Mouse (Mus musculus) neural tube, embryonic 11.5 days (tissue): ENCODE results near the gene Tmem242. TPM values are rescaled to one million over a fixed set of nuclear protein-coding genes. Genes with fewer than 3 reads are reported as not detected.

Experiments
- ATAC-seq: fragments of 200-750 bp; cut with Nextera tagmentation; 2 replicates; pipeline ENCODE4 v1.8.0; 2017; ENCODE audit warnings: moderate number of reproducible peaks, mild to moderate bottlenecking, moderate TSS enrichment, moderate library complexity; ENCODE audit not compliant: insufficient read depth, low FRiP score, low TSS enrichment
- DNase-seq: peaks from one replicate; pipeline ENCODE4 v3.0.0-alpha.2; 2015; ENCODE audit warnings: low spot score
- H3K27ac ChIP-seq: fragments of 300-500 bp; sonication (generic); 2 replicates; pipeline ENCODE4 v1.5.1; 2014; ENCODE audit warnings: low read depth, mild to moderate bottlenecking, low read length
- H3K27me3 ChIP-seq: fragments of 300-500 bp; sonication (generic); 2 replicates; pipeline ENCODE4 v1.6.1; 2014; ENCODE audit warnings: mild to moderate bottlenecking, low read length, mixed read lengths; ENCODE audit not compliant: control insufficient read depth, insufficient read depth
- H3K36me3 ChIP-seq: fragments of 300-500 bp; sonication (generic); 2 replicates; pipeline ENCODE4 v1.6.1; 2014; ENCODE audit warnings: mild to moderate bottlenecking, low read length, moderate library complexity, mixed read lengths; ENCODE audit not compliant: control insufficient read depth, insufficient read depth
- H3K4me1 ChIP-seq: fragments of 300-500 bp; sonication (generic); 2 replicates; pipeline ENCODE4 v1.6.1; 2014; ENCODE audit warnings: low read length, mixed read lengths; ENCODE audit not compliant: control insufficient read depth, insufficient read depth
- H3K4me2 ChIP-seq: fragments of 300-500 bp; sonication (generic); 2 replicates; pipeline ENCODE4 v1.6.1; 2014; ENCODE audit warnings: low read depth, mild to moderate bottlenecking, moderate library complexity
- H3K4me3 ChIP-seq: fragments of 300-500 bp; sonication (generic); 2 replicates; pipeline ENCODE4 v1.5.1; 2014; ENCODE audit warnings: low read depth, low read length
- H3K9ac ChIP-seq: fragments of 300-500 bp; sonication (generic); 2 replicates; pipeline ENCODE4 v1.6.1; 2014; ENCODE audit warnings: mild to moderate bottlenecking, low read length
- H3K9me3 ChIP-seq: fragments of 300-500 bp; sonication (generic); 2 replicates; pipeline ENCODE4 v1.6.1; 2016; ENCODE audit warnings: low read length; ENCODE audit not compliant: control insufficient read depth
- WGBS: fragments of 180-500 bp; shearing (Covaris S2); extraction: QIAGEN DNeasy Blood & Tissue Kit; methylation state at CpG from one replicate; pipeline ENCODE4 v1.1.7; 2014; 5-methylcytosine and 5-hydroxymethylcytosine counted together
- polyA plus RNA-seq: library from polyadenylated mRNA; unstranded; fragments of >200 nt; fragmentation: Nextera tagmentation; extraction: Ambion mirVana; gene quantifications from 2 replicates; pipeline ENCODE4 v1.2.1, GENCODE M21; 2014

The Tmem242 gene
- polyA plus RNA-seq, 1 experiment from 2014 or later: 118 TPM

GRCm38 (mm10) chr17:5400435-5401090 is 39.5 kb downstream of the Tmem242 start:
- Histone ChIP-seq H3K9ac (no peak overlapping the region), H3K4me2 (no peak overlapping the region), H3K4me3 (no peak overlapping the region), H3K36me3 (no peaks in the 10 kb centered on the region), H3K9me3 (no peaks in the 10 kb centered on the region), H3K27ac (no peak overlapping the region), H3K4me1 (no peaks in the 10 kb centered on the region), H3K27me3 (no peaks in the 10 kb centered on the region)
- WGBS: 78% methylated on average over 14 of the region's 14 CpGs
- DNase-seq: no peak
- no peak for ATAC-seq

GRCm38 (mm10) chr17:5397148-5398007 is 42.7 kb downstream of the Tmem242 start:
- no peaks in the 10 kb centered on the region for H3K9me3 ChIP-seq
- H3K27ac ChIP-seq: no peak overlapping the region
- H3K4me1 ChIP-seq: no peaks in the 10 kb centered on the region
- H3K27me3 ChIP-seq: no peaks in the 10 kb centered on the region
- no peaks in the 10 kb centered on the region for H3K36me3 ChIP-seq
- H3K4me2 ChIP-seq: no peak overlapping the region
- peak; percentile 79 for ATAC-seq
- 32% methylated on average over 33 of the region's 33 CpGs for WGBS
- no peak overlapping the region for H3K4me3 ChIP-seq
- DNase-seq: peak; percentile 90
- no peak overlapping the region for H3K9ac ChIP-seq

GRCm38 (mm10) chr17:5396213-5396612 is 43.8 kb downstream of the Tmem242 start:
- H3K4me1 ChIP-seq: no peaks in the 10 kb centered on the region
- H3K27me3 ChIP-seq: no peaks in the 10 kb centered on the region
- H3K36me3 ChIP-seq: no peaks in the 10 kb centered on the region
- ATAC-seq (no peak), DNase-seq (no peak)
- WGBS: 77% methylated on average over 5 of the region's 5 CpGs
- no peaks in the 10 kb centered on the region for H3K9me3 ChIP-seq
- no peak overlapping the region for H3K9ac ChIP-seq
- H3K4me2 ChIP-seq: no peak overlapping the region
- no peak overlapping the region for H3K4me3 ChIP-seq
- H3K27ac ChIP-seq: no peak overlapping the region

GRCm38 (mm10) chr17:5395454-5396205 is 44.4 kb downstream of the Tmem242 start:
- H3K4me3 ChIP-seq: no peak overlapping the region
- WGBS: 87% methylated on average over 16 of the region's 16 CpGs
- no peaks in the 10 kb centered on the region for H3K27me3 ChIP-seq
- H3K9me3 ChIP-seq: no peaks in the 10 kb centered on the region
- DNase-seq: no peak
- no peaks in the 10 kb centered on the region for H3K4me1 ChIP-seq
- no peak for ATAC-seq
- no peak overlapping the region for H3K9ac ChIP-seq
- no peak overlapping the region for H3K27ac ChIP-seq
- no peak overlapping the region for H3K4me2 ChIP-seq
- H3K36me3 ChIP-seq: no peaks in the 10 kb centered on the region

- no peak for ATAC-seq
- Histone ChIP-seq H3K27me3 (no peaks in the 10 kb centered on the region), H3K4me3 (no peak overlapping the region), H3K9me3 (no peaks in the 10 kb centered on the region), H3K9ac (no peak overlapping the region), H3K27ac (no peak overlapping the region), H3K4me2 (no peak overlapping the region), H3K4me1 (no peaks in the 10 kb centered on the region), H3K36me3 (no peaks in the 10 kb centered on the region)
- no peak for DNase-seq
- 68% methylated on average over 10 of the region's 10 CpGs for WGBS
Measured at GRCm38 (mm10) chr17:5390682-5391081, 49.4 kb downstream of the Tmem242 start.

- H3K27me3 ChIP-seq: no peaks in the 10 kb centered on the region
- no peak overlapping the region for H3K4me2 ChIP-seq
- no peaks in the 10 kb centered on the region for H3K9me3 ChIP-seq
- no peaks in the 10 kb centered on the region for H3K4me1 ChIP-seq
- no peak overlapping the region for H3K9ac ChIP-seq
- DNase-seq (no peak), ATAC-seq (no peak)
- H3K36me3 ChIP-seq: no peaks in the 10 kb centered on the region
- no peak overlapping the region for H3K27ac ChIP-seq
- no peak overlapping the region for H3K4me3 ChIP-seq
- WGBS: 64% methylated on average over 3 of the region's 3 CpGs
Measured at GRCm38 (mm10) chr17:5388351-5388750, 51.7 kb downstream of the Tmem242 start.

GRCm38 (mm10) chr17:5386885-5387545 is 53.0 kb downstream of the Tmem242 start:
- no peaks in the 10 kb centered on the region for H3K4me1 ChIP-seq
- ATAC-seq (no peak), DNase-seq (no peak)
- H3K27me3 ChIP-seq: no peaks in the 10 kb centered on the region
- H3K4me3 ChIP-seq: no peak overlapping the region
- no peak overlapping the region for H3K9ac ChIP-seq
- WGBS: 88% methylated on average over 12 of the region's 12 CpGs
- H3K36me3 ChIP-seq: no peaks in the 10 kb centered on the region
- H3K27ac ChIP-seq: no peak overlapping the region
- no peak overlapping the region for H3K4me2 ChIP-seq
- no peaks in the 10 kb centered on the region for H3K9me3 ChIP-seq

- Histone ChIP-seq H3K9me3 (no peaks in the 10 kb centered on the region), H3K4me3 (no peak overlapping the region), H3K9ac (no peak overlapping the region), H3K36me3 (no peaks in the 10 kb centered on the region), H3K4me1 (no peaks in the 10 kb centered on the region), H3K27ac (no peak overlapping the region), H3K4me2 (no peak overlapping the region), H3K27me3 (no peaks in the 10 kb centered on the region)
- ATAC-seq: no peak
- 90% methylated on average over 1 of the region's 1 CpGs for WGBS
- DNase-seq: no peak
Measured at GRCm38 (mm10) chr17:5385694-5386093, 54.4 kb downstream of the Tmem242 start.
